Mouse (Mus musculus) testis, adult 2 months (tissue): ENCODE results near the gene Nr2f6. TPM values are rescaled to one million over a fixed set of nuclear protein-coding genes. Genes with fewer than 3 reads are reported as not detected.
"Not testable (repeated sequence)": the region's sequence is repeated elsewhere in the genome, so short reads cannot be mapped to it uniquely, and the experiment has no call there.

Source experiments
- H3K27ac ChIP-seq: fragments of 200-500 bp; 2 replicates; pipeline ENCODE4 v1.5.1; 2012; ENCODE audit warnings: low read depth, low read length; ENCODE audit not compliant: control insufficient read depth, insufficient read depth
- H3K27me3 ChIP-seq: fragments of 200-500 bp; 2 replicates; pipeline ENCODE4 v1.6.1; 2012; ENCODE audit warnings: mild to moderate bottlenecking, low read length, moderate library complexity; ENCODE audit not compliant: control insufficient read depth, insufficient read depth
- H3K36me3 ChIP-seq: fragments of 200-500 bp; 2 replicates; pipeline ENCODE4 v1.6.1; 2012; ENCODE audit warnings: mild to moderate bottlenecking, low read length; ENCODE audit not compliant: control insufficient read depth, insufficient read depth
- H3K4me1 ChIP-seq: fragments of 200-500 bp; 2 replicates; pipeline ENCODE4 v1.6.1; 2012; ENCODE audit warnings: low read length; ENCODE audit not compliant: control insufficient read depth, insufficient read depth
- H3K4me3 ChIP-seq: fragments of 200-500 bp; 2 replicates; pipeline ENCODE4 v1.5.1; 2012; ENCODE audit warnings: low read depth, mild to moderate bottlenecking, low read length, moderate library complexity, mixed read lengths; ENCODE audit not compliant: control insufficient read depth
- CTCF ChIP-seq: fragments of 200-500 bp; IDR thresholded peaks from 2 replicates; pipeline ENCODE4 v1.5.1; 2012; ENCODE audit warnings: low read depth, mild to moderate bottlenecking, inconsistent platforms, low read length, moderate library complexity; ENCODE audit not compliant: control insufficient read depth, insufficient read depth, insufficient replicate concordance
- POLR2A ChIP-seq: fragments of 200-500 bp; IDR thresholded peaks from 2 replicates; pipeline ENCODE4 v1.6.1; 2012; ENCODE audit warnings: low read depth, mild to moderate bottlenecking, inconsistent platforms, low read length, moderate library complexity; ENCODE audit not compliant: control insufficient read depth
- polyA plus RNA-seq: library from polyadenylated mRNA; depleted of rRNA; stranded (reverse); fragments of >200 nt; gene quantifications from 2 replicates; pipeline ENCODE4 v1.2.3, GENCODE M21; 2012; rRNA removed

Nr2f6 gene
- polyA plus RNA-seq, 1 experiment = 10.8 TPM

DNA sequence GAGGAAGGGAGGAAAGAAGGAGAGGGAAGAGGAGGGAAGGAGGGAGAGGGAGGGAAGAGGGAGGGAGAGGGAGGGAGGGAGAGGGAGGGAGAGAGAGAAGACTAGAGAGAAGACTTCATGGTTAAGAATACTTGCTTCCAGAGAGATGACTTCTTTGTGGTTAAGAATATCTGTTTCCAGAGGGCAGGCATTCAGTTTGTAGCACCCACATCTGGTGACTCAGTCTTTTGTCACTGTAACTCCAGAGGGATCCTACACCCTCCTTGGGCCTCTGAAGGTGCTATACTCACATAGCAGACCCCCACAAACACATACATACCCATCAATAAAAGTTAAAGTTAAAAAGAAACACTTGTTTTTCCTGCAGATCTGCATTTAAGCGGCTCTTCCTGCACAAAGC is 30.2 kb downstream of the Nr2f6 start:
- no peak overlapping the region for H3K27ac ChIP-seq
- H3K27me3 ChIP-seq = no peaks in the 10 kb centered on the region
- no peaks in the 10 kb centered on the region for H3K4me1 ChIP-seq
- no peak for TF ChIP-seq CTCF
- TF ChIP-seq POLR2A = no peak
- H3K36me3 ChIP-seq = no peaks in the 10 kb centered on the region; the same call in none of the 2 replicates
- H3K4me3 ChIP-seq = no peak overlapping the region

DNA sequence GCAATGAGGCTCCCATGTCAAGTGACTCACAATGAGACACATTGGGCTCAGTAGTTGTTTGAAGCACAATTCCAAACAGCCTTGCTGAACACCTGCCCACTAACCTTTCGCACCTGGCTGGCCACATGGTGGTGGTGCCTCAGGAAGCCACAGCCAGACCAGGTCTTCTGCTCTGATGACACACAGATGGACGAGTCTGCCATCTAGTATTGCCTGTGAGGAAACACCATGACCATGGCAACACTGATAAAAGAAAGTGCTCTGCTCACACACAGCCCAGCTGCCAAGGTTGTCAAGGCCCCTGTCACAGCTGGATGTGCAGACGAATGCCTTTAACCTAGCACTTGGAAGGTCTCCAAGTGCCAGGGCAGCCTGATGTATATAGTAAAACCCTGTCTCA is 30.6 kb downstream of the Nr2f6 start:
- TF ChIP-seq CTCF (no peak), POLR2A (no peak)
- Histone ChIP-seq H3K27ac (no peak overlapping the region), H3K36me3 (no peaks in the 10 kb centered on the region; the same call in none of the 2 replicates), H3K27me3 (no peaks in the 10 kb centered on the region), H3K4me3 (no peak overlapping the region), H3K4me1 (no peaks in the 10 kb centered on the region)

DNA sequence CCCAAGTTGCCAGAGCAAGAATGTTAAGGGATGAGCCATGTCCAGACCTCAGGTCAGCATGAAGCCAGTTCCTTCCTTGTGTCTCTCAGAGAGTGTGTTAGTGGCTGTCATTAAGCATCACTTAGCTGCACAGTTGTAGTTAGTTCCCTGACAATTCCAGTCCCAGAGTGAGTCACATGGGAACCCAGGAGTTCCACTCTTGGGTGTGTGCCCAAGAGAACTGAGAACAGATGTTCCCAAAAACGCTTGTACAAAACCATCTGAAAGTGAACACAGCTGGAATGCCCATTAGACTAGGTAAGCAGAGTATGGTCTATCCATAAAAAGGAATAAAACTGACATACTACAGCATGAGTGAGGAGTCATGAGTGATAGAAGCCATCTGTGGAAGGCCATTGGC is 35.2 kb downstream of the Nr2f6 start:
- Histone ChIP-seq H3K27me3 (no peaks in the 10 kb centered on the region), H3K27ac (no peak overlapping the region), H3K36me3 (no peaks in the 10 kb centered on the region; the same call in none of the 2 replicates), H3K4me1 (no peaks in the 10 kb centered on the region), H3K4me3 (no peak overlapping the region)
- TF ChIP-seq POLR2A = no peak
- no peak for TF ChIP-seq CTCF

DNA sequence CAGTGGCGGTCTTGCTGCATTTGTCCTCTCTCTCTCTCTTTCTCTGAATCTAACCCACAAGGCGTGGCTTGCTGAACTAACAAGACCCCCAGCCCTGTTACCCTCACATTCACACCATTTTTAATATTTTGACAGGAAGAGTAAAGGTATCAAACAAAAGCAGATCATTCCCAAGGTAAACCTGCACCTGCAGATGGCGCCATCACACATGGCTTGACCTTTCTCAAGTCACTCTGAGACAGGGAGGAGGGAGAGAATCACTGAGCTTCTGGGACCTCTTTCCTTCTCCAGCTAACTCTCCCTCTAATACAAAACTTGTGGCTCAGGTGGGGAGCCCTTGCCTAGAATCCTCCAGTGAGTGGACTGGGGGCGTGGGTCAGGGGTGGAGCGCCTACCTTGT is 41.1 kb downstream of the Nr2f6 start:
- Histone ChIP-seq H3K27ac (no peak overlapping the region), H3K27me3 (no peaks in the 10 kb centered on the region), H3K36me3 (no peaks in the 10 kb centered on the region; the same call in 1 of the 2 replicates), H3K4me3 (no peak overlapping the region), H3K4me1 (no peaks in the 10 kb centered on the region)
- TF ChIP-seq POLR2A = no peak
- no peak for TF ChIP-seq CTCF

DNA sequence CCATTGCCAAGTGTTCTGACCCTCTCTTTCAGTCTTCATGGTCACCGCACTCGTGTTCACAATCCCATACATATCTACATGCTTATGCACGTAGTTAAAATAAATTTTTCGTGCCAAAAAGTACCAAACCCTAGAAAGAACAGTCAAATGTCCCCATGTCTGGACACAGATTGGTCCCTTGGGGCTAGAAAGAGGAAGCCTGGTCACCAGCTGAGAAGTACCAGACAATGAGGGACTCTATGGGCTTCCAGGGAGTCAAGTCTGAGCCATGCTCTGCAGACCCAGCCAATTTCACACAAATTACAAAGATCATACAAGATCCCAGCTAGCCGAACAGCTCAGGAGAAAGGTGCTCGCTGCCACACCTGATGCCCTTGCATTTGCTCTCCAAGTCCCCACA is 43.9 kb downstream of the Nr2f6 start:
- not testable (repeated sequence) for H3K27me3 ChIP-seq, H3K27ac ChIP-seq, H3K4me1 ChIP-seq, H3K4me3 ChIP-seq, H3K36me3 ChIP-seq

DNA sequence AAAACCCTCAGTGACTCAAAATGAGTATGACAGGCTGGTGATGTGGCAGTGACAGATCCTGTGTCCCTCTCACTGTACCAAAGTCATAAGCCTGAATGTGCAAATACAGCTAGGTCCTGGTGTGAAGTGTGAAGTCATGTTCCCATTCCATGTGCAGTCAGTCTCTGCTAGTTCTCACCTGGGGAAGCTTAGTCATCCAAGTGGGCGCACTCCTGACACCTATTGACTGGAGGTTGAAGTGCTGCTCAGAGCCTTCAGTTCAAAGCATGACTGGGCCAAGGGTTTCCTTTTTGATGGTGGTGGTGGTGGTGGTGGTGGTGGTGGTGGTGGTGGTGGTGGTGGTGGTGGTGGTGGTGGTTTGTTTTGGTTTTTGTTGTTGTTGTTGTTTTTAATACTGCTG is 56.9 kb downstream of the Nr2f6 start:
- TF ChIP-seq POLR2A (no peak), CTCF (peak; percentile 30; the same call in 1 of the 2 replicates)
- no peaks in the 10 kb centered on the region for H3K27me3 ChIP-seq
- no peaks in the 10 kb centered on the region for H3K4me1 ChIP-seq
- no peak overlapping the region for H3K4me3 ChIP-seq
- H3K27ac ChIP-seq = no peak overlapping the region
- peaks cover 7% of the 10 kb centered on the region for H3K36me3 ChIP-seq

Other genes with a start within 250 kb of the Nr2f6 start
- 8.2 and 8.8 TPM in 2 replicates for gene Myo9b, start 109.2 kb downstream of the Nr2f6 start, polyA plus RNA-seq
- gene Haus8, start 109.0 kb downstream of the Nr2f6 start, polyA plus RNA-seq = 4.1 and 4.5 TPM in 2 replicates
- 158 and 169 TPM in 2 replicates for gene Use1, start 15.1 kb downstream of the Nr2f6 start, polyA plus RNA-seq
- 36.5 and 45.0 TPM in 2 replicates for gene Ocel1, start 10.7 kb downstream of the Nr2f6 start, polyA plus RNA-seq
- gene Ushbp1, start 13.8 kb upstream of the Nr2f6 start, polyA plus RNA-seq = 1.3 and 1.8 TPM in 2 replicates
- gene Babam1, start 14.9 kb upstream of the Nr2f6 start, polyA plus RNA-seq = 70.6 and 76.6 TPM in 2 replicates
- gene Ankle1, start 24.1 kb upstream of the Nr2f6 start, polyA plus RNA-seq = 1.9 and 2.3 TPM in 2 replicates
- 231 and 283 TPM in 2 replicates for gene Abhd8, start 81.7 kb upstream of the Nr2f6 start, polyA plus RNA-seq
- gene Mrpl34, start 83.0 kb upstream of the Nr2f6 start, polyA plus RNA-seq = 14.2 and 19.5 TPM in 2 replicates
- 136 and 152 TPM in 2 replicates for gene Dda1, start 87.2 kb upstream of the Nr2f6 start, polyA plus RNA-seq
- gene Ano8, start 104.0 kb upstream of the Nr2f6 start, polyA plus RNA-seq = 0.99 and 1.2 TPM in 2 replicates
- 6.1 and 6.3 TPM in 2 replicates for gene Gtpbp3, start 106.1 kb upstream of the Nr2f6 start, polyA plus RNA-seq
- gene Plvap, start 129.8 kb upstream of the Nr2f6 start, polyA plus RNA-seq = 0.95 and 2.4 TPM in 2 replicates
- gene Ccdc194, start 143.8 kb upstream of the Nr2f6 start, polyA plus RNA-seq = 0.05 TPM in 1 of 2 replicates, not detected in the other
- 16.0 and 19.8 TPM in 2 replicates for gene Bst2, start 155.5 kb upstream of the Nr2f6 start, polyA plus RNA-seq
- gene Mvb12a, start 161.0 kb upstream of the Nr2f6 start, polyA plus RNA-seq = 55.1 and 61.7 TPM in 2 replicates
- gene Tmem221, start 176.9 kb upstream of the Nr2f6 start, polyA plus RNA-seq = 0.86 and 0.88 TPM in 2 replicates
- 0.29 and 0.47 TPM in 2 replicates for gene Nxnl1, start 184.6 kb upstream of the Nr2f6 start, polyA plus RNA-seq
- gene Slc27a1, start 186.9 kb upstream of the Nr2f6 start, polyA plus RNA-seq = 72.5 and 82.1 TPM in 2 replicates
- gene Pgls, start 210.2 kb upstream of the Nr2f6 start, polyA plus RNA-seq = 88.4 and 93.6 TPM in 2 replicates
- gene Fam129c, start 215.7 kb upstream of the Nr2f6 start, polyA plus RNA-seq = 2.2 and 3.9 TPM in 2 replicates
- gene Colgalt1, start 229.0 kb upstream of the Nr2f6 start, polyA plus RNA-seq = 31.0 and 37.4 TPM in 2 replicates